Mouse (Mus musculus): ENCODE data around the gene Dtnbp1.

Gene Dtnbp1

DNA sequence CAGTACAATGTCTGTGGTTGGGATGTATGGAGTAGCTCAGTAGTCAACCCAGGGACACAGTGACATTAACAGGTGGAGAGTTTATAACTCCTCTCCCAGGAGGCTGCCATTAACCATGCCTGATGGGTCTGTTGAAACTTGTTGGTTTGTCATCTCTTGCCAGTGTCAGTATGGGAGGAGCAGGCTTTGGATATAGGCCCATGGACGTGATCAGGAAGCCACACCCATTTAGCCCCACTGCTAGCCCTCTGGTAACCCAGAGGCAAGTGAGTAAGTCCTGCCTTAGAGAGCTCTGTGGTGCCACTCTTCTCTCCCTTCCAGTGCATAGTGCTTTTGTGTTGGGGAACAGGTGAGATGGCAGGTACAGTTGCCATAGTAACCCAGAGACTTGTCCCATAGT, 97.7 kb downstream of the Dtnbp1 start:
- DNase-seq (ENCODE audit: low read depth): no peak

DNA sequence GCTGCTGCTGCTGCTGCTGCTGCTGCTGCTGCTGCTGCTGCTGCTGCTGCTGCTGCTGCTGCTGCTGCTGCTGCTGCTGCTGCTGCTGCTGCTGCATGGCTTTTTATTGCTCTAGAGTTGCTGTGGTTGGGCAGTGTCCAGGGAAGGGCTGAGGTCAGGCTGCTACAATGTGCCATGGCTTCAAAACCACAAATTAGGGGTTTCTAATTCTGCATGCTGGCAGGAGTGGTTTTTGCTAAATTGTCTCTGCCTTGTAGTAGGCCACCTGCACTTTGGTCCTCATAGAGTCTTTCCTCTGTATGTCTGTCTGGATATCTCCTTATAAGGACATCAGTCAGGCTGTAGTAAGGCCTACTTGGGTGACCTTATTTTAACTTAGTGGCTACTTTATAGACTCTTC, 98.5 kb downstream of the Dtnbp1 start:
- DNase-seq (ENCODE audit: low read depth): no peak

DNA sequence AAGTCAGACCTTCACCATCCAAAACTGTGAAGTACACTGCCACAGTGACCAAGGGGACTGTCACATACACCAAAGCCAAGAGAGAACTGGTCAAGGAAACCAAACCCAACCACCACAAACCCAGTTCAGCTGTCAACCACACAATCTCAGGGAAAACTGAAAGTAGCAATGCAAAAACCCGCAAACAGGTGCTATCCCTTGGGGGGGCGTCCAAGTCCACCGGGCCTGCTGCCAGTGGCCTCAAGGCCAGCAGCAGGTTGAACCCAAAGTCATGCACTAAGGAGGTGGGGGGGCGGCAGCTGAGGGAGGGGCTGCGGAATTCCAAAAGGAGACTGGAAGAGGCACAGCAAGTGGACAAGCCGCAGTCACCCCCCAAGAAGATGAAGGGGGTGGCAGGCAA, 99.6 kb downstream of the Dtnbp1 start:
- no peak for DNase-seq (ENCODE audit: low read depth)

DNA sequence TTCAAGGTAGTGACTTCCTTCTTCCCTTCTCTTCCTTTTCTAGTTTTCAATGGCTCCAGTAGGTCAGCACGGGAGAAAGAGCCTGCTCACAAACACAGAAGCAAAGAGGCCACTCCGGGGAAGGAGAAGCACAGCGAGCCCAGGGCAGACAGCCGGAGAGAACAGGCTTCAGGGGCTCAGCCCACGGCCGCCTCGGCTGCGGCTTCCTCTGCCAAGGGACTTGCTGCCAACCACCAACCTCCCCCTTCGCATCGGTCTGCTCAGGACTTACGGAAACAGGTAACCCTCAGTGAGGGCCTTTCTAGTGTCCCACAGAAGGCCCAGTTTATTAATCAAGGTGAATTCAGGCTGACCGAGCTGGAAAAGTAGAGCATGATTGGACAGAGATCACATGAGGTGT, 105.7 kb downstream of the Dtnbp1 start:
- DNase-seq (ENCODE audit: low read depth): no peak

DNA sequence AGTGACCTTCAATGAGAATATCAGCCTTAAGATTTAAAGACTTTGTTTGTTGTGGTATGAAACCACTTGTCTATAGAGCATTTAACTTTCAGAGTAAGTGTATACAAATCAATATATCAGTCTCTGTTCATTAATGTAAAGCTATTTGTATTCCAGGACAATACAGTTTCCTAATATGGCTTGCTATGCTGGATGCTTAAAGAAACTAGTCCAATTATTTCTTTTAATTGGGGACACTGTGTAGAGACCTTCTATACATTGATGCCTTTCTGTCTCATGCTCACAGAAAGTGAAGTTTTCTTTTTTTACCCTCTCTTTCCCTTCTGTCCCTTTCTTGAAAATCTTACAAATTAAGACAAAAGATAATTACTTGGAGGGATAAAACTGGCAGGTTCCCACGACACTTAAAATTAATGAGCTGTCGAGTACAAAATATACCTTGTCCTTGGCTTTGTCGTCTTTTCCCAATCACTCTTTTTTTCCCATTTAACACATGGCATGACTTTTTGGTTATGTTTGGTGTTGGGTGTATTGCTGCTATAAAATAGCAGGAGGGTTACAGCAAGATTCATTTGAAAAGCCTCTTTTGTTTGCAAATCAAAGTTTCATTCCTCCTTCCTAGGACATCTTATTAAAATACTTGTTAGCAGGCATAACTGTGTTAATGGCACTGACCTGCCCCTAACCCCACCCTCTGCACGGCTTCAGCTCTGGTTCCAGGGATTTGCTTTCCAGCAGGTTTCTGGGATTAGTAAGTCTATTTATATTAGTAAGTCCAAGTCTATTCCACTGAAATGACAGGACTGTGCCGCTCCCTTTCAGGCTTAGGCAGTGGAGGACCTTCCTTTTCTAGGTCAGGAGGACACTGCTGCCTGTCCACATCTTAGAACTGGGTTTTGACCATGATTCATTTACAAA, 109.9 kb downstream of the Dtnbp1 start:
- DNase-seq (ENCODE audit: low read depth): no peak

DNA sequence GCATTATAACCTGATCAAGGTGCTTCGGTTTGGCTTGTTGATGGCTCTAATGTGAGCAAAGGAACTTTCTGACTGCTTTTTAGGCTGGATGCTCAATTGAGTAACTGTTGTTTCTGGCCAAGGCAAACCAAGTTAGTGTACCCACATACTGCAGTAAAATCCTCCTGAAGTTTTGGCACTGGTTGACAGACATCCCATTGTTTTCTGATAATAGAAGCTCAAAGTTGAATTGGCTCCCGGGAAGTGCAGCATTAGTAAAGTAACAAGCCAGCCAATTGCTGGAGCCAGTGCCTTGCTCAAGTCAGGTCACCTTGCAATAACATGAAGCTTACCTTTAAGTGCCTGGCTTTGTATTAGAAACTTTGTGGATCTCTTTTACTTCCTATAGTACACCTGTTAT, 111.3 kb downstream of the Dtnbp1 start:
- no peak for DNase-seq (ENCODE audit: low read depth)

DNA sequence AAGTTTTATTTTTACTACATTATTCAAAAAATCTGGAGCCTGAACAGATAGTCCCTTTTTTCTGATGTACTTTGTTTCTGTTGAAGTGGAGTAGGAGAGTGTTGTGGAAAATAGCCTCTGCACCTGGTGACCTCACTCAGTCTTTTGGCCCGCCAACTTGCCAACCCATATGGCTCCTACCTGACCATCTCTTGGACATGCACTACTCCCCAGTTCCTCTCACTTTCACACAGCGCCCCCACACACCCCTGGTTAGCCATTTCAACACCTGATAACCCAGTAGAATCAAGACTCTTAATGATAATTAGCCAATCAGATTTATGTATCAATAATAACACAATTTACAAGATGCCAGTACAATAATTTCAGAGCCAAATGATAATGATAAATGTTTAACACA, 115.7 kb downstream of the Dtnbp1 start:
- no peak for DNase-seq (ENCODE audit: low read depth)

DNA sequence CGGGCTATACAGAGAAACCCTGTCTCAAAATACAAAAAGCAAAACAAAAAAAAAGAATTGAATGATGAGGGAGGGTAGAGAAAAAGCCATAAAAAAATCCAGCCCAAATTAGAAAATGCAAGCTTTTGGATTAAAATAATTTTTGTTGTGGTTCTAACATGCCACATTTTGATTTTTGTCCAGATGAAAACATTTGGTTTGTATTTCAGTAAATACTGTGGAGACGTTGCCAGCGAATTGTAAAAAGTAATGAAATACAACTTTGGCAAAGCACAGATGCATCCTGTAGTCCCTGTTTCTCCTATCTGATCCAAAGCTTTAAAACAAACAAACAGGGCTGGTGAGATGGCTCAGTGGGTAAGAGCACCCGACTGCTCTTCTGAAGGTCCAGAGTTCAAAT, 120.9 kb downstream of the Dtnbp1 start:
- DNase-seq (ENCODE audit: low read depth): no peak

DNA sequence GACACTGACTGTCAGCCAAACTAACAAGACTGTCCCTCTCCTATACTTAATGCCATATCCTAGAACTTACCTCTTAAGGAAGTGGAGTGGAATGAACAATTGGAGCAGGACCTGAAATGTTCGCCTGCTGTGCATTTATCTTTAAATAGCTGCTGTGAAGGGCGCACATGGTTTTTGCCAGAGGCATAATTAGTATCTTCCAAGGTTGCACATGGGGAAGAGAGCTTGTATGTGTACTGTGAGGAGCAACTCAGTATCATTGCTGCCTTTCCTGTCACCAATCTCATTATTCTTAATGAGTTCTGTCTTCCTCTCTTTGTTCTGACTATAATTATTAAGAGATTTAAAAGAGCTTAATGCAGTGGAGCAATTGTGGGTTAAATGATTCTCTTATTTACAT, 125.1 kb downstream of the Dtnbp1 start:
- no peak for DNase-seq (ENCODE audit: low read depth)

All from c-Kit-positive CD71-positive TER-119-negative erythroid progenitor cells, embryonic 14.5 days (primary cell).